Mouse (Mus musculus) telencephalon, adult 2 months (tissue): Measurements from ENCODE around the gene Chrm5.

ENCODE experiments used
- DNase-seq: peaks from one replicate; pipeline ENCODE4 v3.0.0-alpha.2; 2011; ENCODE audit warnings: low read depth, low spot score

Gene Chrm5

GRCm38 (mm10) chr2:112429665-112430064, 50.9 kb downstream of the Chrm5 start:
- no peak for DNase-seq
